Mouse (Mus musculus) CH12.LX (cell line): ENCODE measurements at regions not wholly inside any gene's neighbourhood (a gene's known extent, or its start where the extent isn't known, plus 50 kb on each side); places are given as distances from the start of the nearest gene placed in this dataset.
A peak's percentile ranks its signal among the peaks of the same experiment; 100 is the strongest.

Experiments
- DNase-seq: peaks from one replicate; pipeline ENCODE4 v3.0.0-alpha.2; 2013; ENCODE audit errors: extremely low read depth
- H3K27ac ChIP-seq: 2 replicates; pipeline ENCODE4 v1.5.1; 2012; ENCODE audit warnings: low read depth, mild to moderate bottlenecking, control low read depth, moderate library complexity; ENCODE audit not compliant: insufficient read depth
- H3K27me3 ChIP-seq: replicated peaks from 2 replicates; pipeline ENCODE3; 2012; ENCODE audit warnings: inconsistent platforms
- H3K36me3 ChIP-seq, 2 experiments: replicated peaks in 1 of 2; 2 replicates each; pipeline versions ENCODE3 to v1.6.1; 2012; ENCODE audit warnings: inconsistent platforms in 1 of 2, low read length in 1 of 2, mild to moderate bottlenecking in 1 of 2, mixed read lengths in 1 of 2, moderate library complexity in 1 of 2; ENCODE audit not compliant: control insufficient read depth in 1 of 2, insufficient read depth in 1 of 2
- H3K4me1 ChIP-seq, 2 experiments: 2 replicates each; pipeline ENCODE4 v1.6.1; 2012; ENCODE audit warnings: inconsistent platforms in 1 of 2, moderate library complexity in 1 of 2; ENCODE audit not compliant: insufficient read depth in 2 of 2, control insufficient read depth in 1 of 2
- H3K4me2 ChIP-seq: 2 replicates; pipeline ENCODE4 v1.6.1; 2012; ENCODE audit warnings: low read depth, mild to moderate bottlenecking, control low read depth; ENCODE audit not compliant: poor library complexity, insufficient read depth, severe bottlenecking
- H3K4me3 ChIP-seq, 3 experiments: fragments of 150-350 bp in 1 of 3; sonication (generic) in 1 of 3; replicated peaks in 1 of 3; 2 replicates each; pipeline versions ENCODE3 to v1.5.1; 2011 to 2012; ENCODE audit warnings: low read depth in 2 of 3, low read length in 2 of 3, mild to moderate bottlenecking in 2 of 3, moderate library complexity in 2 of 3, control low read depth in 1 of 3, improper control_type of control experiment in 1 of 3, inconsistent platforms in 1 of 3, mixed read lengths in 1 of 3; ENCODE audit not compliant: poor library complexity in 1 of 3
- H3K79me2 ChIP-seq: replicated peaks from 2 replicates; pipeline ENCODE4 v1.6.1; 2012; ENCODE audit warnings: mild to moderate bottlenecking, moderate library complexity; ENCODE audit not compliant: control insufficient read depth, poor library complexity, insufficient read depth, severe bottlenecking; ENCODE audit errors: extremely low read depth
- H3K9ac ChIP-seq: 2 replicates; pipeline ENCODE4 v1.6.1; 2012; ENCODE audit warnings: low read depth, mild to moderate bottlenecking, control low read depth, moderate library complexity; ENCODE audit not compliant: insufficient read depth
- H3K9me3 ChIP-seq: replicated peaks from 2 replicates; pipeline ENCODE3; 2012; ENCODE audit warnings: low read length, inconsistent platforms, mixed read lengths
- BHLHE40 ChIP-seq: IDR thresholded peaks from 2 replicates; pipeline ENCODE4 v1.6.1; 2011; ENCODE audit warnings: mild to moderate bottlenecking, low read depth, low read length, improper control_type of control experiment
- CHD1 ChIP-seq: IDR thresholded peaks from 2 replicates; pipeline ENCODE4 v1.6.1; 2012; ENCODE audit warnings: low read depth, low read length, improper control_type of control experiment, inconsistent platforms
- CTCF ChIP-seq, 2 experiments: IDR thresholded peaks in 1 of 2; conservative IDR thresholded peaks in 1 of 2; 2 replicates each; pipeline ENCODE4 v1.5.1; 2011 to 2012; ENCODE audit warnings: low read depth in 2 of 2, low read length in 2 of 2, improper control_type of control experiment in 1 of 2, inconsistent platforms in 1 of 2, mild to moderate bottlenecking in 1 of 2, moderate library complexity in 1 of 2
- ELF1 ChIP-seq: IDR thresholded peaks from 2 replicates; pipeline ENCODE4 v1.6.1; 2014; ENCODE audit warnings: low read depth, mild to moderate bottlenecking, inconsistent platforms, low read length, improper control_type of control experiment
- EP300 ChIP-seq: IDR thresholded peaks from 2 replicates; pipeline ENCODE4 v1.6.1; 2011; ENCODE audit warnings: low read length, improper control_type of control experiment
- HCFC1 ChIP-seq: IDR thresholded peaks from 2 replicates; pipeline ENCODE4 v1.6.1; 2012; ENCODE audit warnings: low read depth, mild to moderate bottlenecking, inconsistent platforms, low read length, improper control_type of control experiment
- IRF4 ChIP-seq: IDR thresholded peaks from 2 replicates; pipeline ENCODE4 v1.6.1; 2014; ENCODE audit warnings: low read depth, mild to moderate bottlenecking, inconsistent platforms, low read length, improper control_type of control experiment
- JUN ChIP-seq: IDR thresholded peaks from 2 replicates; pipeline ENCODE4 v1.6.1; 2011; ENCODE audit warnings: low read depth, mild to moderate bottlenecking, low read length, improper control_type of control experiment, moderate library complexity; ENCODE audit not compliant: insufficient read depth
- MEF2A ChIP-seq: IDR thresholded peaks from 2 replicates; pipeline ENCODE4 v1.6.1; 2014; ENCODE audit warnings: low read depth, mild to moderate bottlenecking, inconsistent platforms, low read length, improper control_type of control experiment, borderline replicate concordance
- MXI1 ChIP-seq: IDR thresholded peaks from 2 replicates; pipeline ENCODE4 v1.6.1; 2011; ENCODE audit warnings: mild to moderate bottlenecking, low read depth, low read length, improper control_type of control experiment
- NELFE ChIP-seq: IDR thresholded peaks from 2 replicates; pipeline ENCODE4 v1.6.1; 2011; ENCODE audit warnings: low read depth, low read length, improper control_type of control experiment
- NRF1 ChIP-seq: IDR thresholded peaks from 2 replicates; pipeline ENCODE4 v1.6.1; 2014; ENCODE audit warnings: low read depth, mild to moderate bottlenecking, inconsistent platforms, low read length, improper control_type of control experiment, moderate library complexity
- PAX5 ChIP-seq: IDR thresholded peaks from 2 replicates; pipeline ENCODE4 v1.6.1; 2012; ENCODE audit warnings: low read length, inconsistent platforms, mixed read lengths
- POLR2AphosphoS2 ChIP-seq: IDR thresholded peaks from 2 replicates; pipeline ENCODE4 v1.6.1; 2011; ENCODE audit warnings: low read depth, low read length, improper control_type of control experiment
- RAD21 ChIP-seq: IDR thresholded peaks from 2 replicates; pipeline ENCODE4 v1.6.1; 2011; ENCODE audit warnings: low read depth, mild to moderate bottlenecking, low read length, improper control_type of control experiment, moderate library complexity
- RCOR1 ChIP-seq: conservative IDR thresholded peaks from 2 replicates; pipeline ENCODE4 v1.6.1; 2012; ENCODE audit warnings: low read depth, mild to moderate bottlenecking, inconsistent platforms, low read length, improper control_type of control experiment
- SIN3A ChIP-seq: IDR thresholded peaks from 2 replicates; pipeline ENCODE4 v1.6.1; 2012; ENCODE audit warnings: low read length, improper control_type of control experiment, inconsistent platforms
- SMC3 ChIP-seq: IDR thresholded peaks from 2 replicates; pipeline ENCODE4 v1.6.1; 2011; ENCODE audit warnings: low read depth, low read length, improper control_type of control experiment
- UBTF ChIP-seq: IDR thresholded peaks from 2 replicates; pipeline ENCODE4 v1.6.1; 2012; ENCODE audit warnings: low read depth, mild to moderate bottlenecking, inconsistent platforms, low read length, improper control_type of control experiment, moderate library complexity
- USF2 ChIP-seq: conservative IDR thresholded peaks from 2 replicates; pipeline ENCODE4 v1.6.1; 2011; ENCODE audit warnings: low read depth, low read length, improper control_type of control experiment
- ZC3H11A ChIP-seq: IDR thresholded peaks from 2 replicates; pipeline ENCODE4 v1.6.1; 2012; ENCODE audit warnings: low read depth, mild to moderate bottlenecking, inconsistent platforms, low read length, improper control_type of control experiment
- ZNF384 ChIP-seq: IDR thresholded peaks from 2 replicates; pipeline ENCODE4 v1.6.1; 2012; ENCODE audit warnings: low read depth, low read length, improper control_type of control experiment, inconsistent platforms
- dilution Hi-C: fragments of 300-500 bp; cut with MboI; formaldehyde crosslinking; loops from 2 replicates; pipeline ENCODE4 v1.14.3; 2020; ENCODE audit warnings: low sequenced_read_pairs; ENCODE audit not compliant: extremely low pct_unique_long_range_greater_than_20kb, extremely low pct_ligation_motif_present
- in situ Hi-C: fragments of 300-500 bp; cut with MboI; formaldehyde crosslinking; loops from 3 replicates; pipeline ENCODE4 v1.14.3; 2019; ENCODE audit warnings: low sequenced_read_pairs, low pct_ligation_motif_present, low pct_unique_long_range_greater_than_20kb, mixed read lengths

DNA sequence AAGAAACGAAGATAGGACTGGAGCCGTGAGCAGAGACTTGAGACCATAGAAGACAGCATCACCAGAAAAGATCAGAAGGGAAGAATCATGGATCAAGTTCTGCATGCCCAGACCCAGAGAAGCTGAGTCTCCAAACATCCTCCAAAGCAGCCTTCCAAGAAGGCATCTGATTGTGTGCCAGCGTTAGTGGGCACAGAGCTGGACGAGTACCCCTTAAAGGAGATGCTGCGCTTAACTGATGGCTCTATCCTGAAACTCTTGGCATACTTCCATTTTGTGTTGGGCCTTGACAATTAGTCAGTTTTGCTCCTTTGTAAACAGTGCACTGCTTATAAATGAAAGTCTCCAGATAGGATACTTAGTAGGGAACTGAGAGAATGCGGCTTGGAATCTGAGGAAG, 119.8 kb downstream of the Il20rb start (continued):
- no peak for TF ChIP-seq PAX5
- no peak for TF ChIP-seq ZNF384
- TF ChIP-seq RAD21 = no peak

DNA sequence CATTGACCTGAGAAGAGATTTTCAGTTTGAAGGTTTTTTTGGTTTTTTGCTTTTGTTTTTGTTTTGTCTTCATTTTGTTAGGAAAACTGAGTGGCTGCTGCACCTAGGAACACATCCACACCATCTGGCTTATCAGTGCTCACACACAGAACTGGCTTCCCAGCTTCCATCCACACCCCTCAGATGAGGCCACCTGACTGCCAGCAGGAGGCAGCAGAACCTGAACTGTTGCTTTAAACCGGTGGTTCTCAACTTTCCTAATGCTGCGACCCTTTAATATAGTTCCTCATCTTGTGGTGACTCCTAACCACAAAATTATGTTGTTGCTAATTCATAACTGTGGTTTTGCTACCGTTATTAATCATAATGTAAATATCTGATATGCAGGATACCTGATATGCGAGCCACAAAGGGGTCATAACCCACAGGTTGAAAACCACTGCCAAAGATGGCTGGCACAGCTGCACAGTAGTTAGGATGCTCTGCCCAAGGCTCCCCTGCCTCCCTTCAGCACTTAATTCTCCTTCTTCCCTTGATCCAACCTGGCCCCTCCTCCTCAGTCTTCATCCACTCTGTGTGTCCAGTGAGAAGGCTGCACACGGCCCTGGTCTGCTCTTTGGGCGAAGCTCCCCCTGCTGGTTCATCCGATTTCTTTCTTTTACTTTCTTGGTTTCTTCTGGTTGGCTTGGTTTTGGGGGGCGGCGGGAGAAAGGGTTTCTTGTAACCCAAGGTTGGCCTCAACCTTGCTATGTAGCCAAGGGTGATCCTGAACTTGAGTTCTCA, 126.5 kb downstream of the Il20rb start:
- dilution Hi-C loops = no loop called here
- DNase-seq = peak; percentile 49
- H3K4me3 ChIP-seq = no peak overlapping the region

DNA sequence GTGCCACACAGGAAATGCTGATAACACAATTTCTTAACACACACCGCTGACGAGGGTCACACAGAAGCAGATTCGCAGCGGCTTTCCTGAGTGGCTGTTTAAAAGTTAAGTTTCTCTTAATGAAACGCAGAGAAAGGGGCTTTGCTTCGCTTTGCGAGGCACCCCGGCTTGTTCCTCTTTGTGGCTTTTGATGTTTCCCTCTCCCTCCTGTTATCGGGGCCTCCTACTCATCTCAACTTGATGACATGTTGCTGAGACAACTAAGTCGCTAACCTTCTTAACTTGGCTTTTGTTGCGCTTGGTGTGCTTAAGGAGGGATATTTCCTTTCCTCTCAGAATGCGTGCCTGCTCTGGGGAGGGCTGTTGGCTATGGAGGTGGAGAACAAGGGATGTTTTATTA, 129.0 kb downstream of the Il20rb start:
- Histone ChIP-seq H3K4me1 (peaks cover 0 to 5% of the 10 kb centered on the region in 2 experiments; a peak in 2 of 4 replicates), H3K4me3 (no peak overlapping the region), H3K36me3 (no peaks in the 10 kb centered on the region), H3K79me2 (no peaks in the 10 kb centered on the region), H3K9me3 (no peaks in the 10 kb centered on the region), H3K9ac (no peak overlapping the region), H3K27me3 (peaks cover 33% of the 10 kb centered on the region), H3K4me2 (no peak overlapping the region), H3K27ac (no peak overlapping the region)
- DNase-seq = no peak
- in situ Hi-C loops = no loop called here
- dilution Hi-C loops = no loop called here
- TF ChIP-seq RAD21 (no peak), RCOR1 (no peak), HCFC1 (no peak), IRF4 (no peak), SIN3A (no peak), CTCF (conservative IDR thresholded peaks at IDR 0.05 in 1 of 2, IDR thresholded peaks at IDR 0.05 in 1 of 2; ENCODE audit: low read depth in 2 of 2, low read length in 2 of 2) (no peak), PAX5 (no peak), CHD1 (no peak), POLR2AphosphoS2 (no peak), ZNF384 (no peak), NELFE (no peak), JUN (no peak), MEF2A (no peak), BHLHE40 (no peak), USF2 (no peak), ZC3H11A (no peak), UBTF (no peak), MXI1 (no peak), ELF1 (no peak), EP300 (no peak)

More for the DNA sequence above, 126.5 kb downstream of the Il20rb start:
- Histone ChIP-seq H3K9me3 (no peaks in the 10 kb centered on the region), H3K79me2 (no peaks in the 10 kb centered on the region), H3K9ac (peak overlapping the region; percentile 52; the same call in 1 of the 2 replicates), H3K4me2 (peak overlapping the region; percentile 41), H3K36me3 (no peaks in the 10 kb centered on the region), H3K4me1 (peaks cover 0 to 5% of the 10 kb centered on the region in 2 experiments; a peak in 2 of 4 replicates), H3K27me3 (peaks cover 40% of the 10 kb centered on the region), H3K27ac (no peak overlapping the region)
- in situ Hi-C loops = no loop called here
- peak in 1 of 2 experiments; percentile 70; a peak in 3 of 4 replicates for TF ChIP-seq CTCF (conservative IDR thresholded peaks at IDR 0.05 in 1 of 2, IDR thresholded peaks at IDR 0.05 in 1 of 2; ENCODE audit: low read depth in 2 of 2, low read length in 2 of 2)
- no peak for TF ChIP-seq PAX5
- no peak for TF ChIP-seq SIN3A
- no peak for TF ChIP-seq NRF1
- peak; percentile 20 for TF ChIP-seq RAD21
- TF ChIP-seq MXI1 = no peak
- TF ChIP-seq ELF1 = no peak
- no peak for TF ChIP-seq MEF2A
- peak; percentile 53 for TF ChIP-seq SMC3
